26 mouse cellular contexts compared by ENCODE assay signal in the genomic region with DNA sequence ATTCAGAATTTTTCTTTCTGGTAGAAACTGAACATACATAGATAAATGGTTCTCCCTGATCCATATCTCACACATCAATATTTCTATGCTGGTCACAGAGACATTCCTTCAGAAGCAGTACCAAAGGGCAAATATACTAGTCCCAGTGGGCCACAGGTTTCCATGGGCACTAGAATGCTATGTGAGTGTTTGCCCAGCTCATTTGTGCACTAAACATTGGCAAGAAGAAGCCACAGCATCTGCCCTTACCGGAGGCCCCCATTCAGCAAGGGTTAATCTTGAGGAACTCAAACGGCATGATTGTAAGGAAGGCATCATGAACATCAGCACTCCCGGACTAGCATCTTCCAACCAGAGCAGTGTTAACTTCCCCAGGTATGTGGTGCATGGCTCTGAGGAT. TPM values are rescaled to one million over a fixed set of nuclear protein-coding genes. Genes with fewer than 3 reads are reported as not detected.
DNase-seq lines count a peak whose midpoint lies in the region; ATAC-seq and TF ChIP-seq lines count a peak whose summit lies in the region.
"Had no signal": no experiment of that assay in that cellular context is flagged by ENCODE, and none has a peak within 500 bp of the region (broad histone marks: within the 10 kb centered on the region; RNA-seq: fewer than 3 reads in every experiment).

No protein-coding gene starts in this region.

- no peaks in the 10 kb centered on the region for H3K9me3 ChIP-seq in forebrain, embryonic 14.5 days (replicated peaks; ENCODE audit: control insufficient read depth, low read length)
- H3K9me3 ChIP-seq in forebrain, embryonic 16.5 days (ENCODE audit: control insufficient read depth, low read length): no peaks in the 10 kb centered on the region
- H3K9me3 ChIP-seq in midbrain, postnatal 0 days (ENCODE audit: low read length): no peaks in the 10 kb centered on the region
- H3K9me3 ChIP-seq: embryonic facial prominence, embryonic 13.5 days; limb, embryonic 15.5 days; lung, embryonic 15.5 days had no signal

- H3K9ac ChIP-seq in forebrain, embryonic 14.5 days (ENCODE audit: low read length): no peak overlapping the region
- H3K9ac ChIP-seq in forebrain, embryonic 16.5 days (replicated peaks; ENCODE audit: low read depth, low read length): no peak overlapping the region
- no peak overlapping the region for H3K9ac ChIP-seq in midbrain, postnatal 0 days (replicated peaks; ENCODE audit: low read length, poor library complexity, severe bottlenecking)
- H3K9ac ChIP-seq: embryonic facial prominence, embryonic 13.5 days; limb, embryonic 15.5 days; liver, embryonic 14.5 days; lung, embryonic 15.5 days had no signal

- DNase-seq in layer of hippocampus, adult 2 months (ENCODE audit: low spot score in 2 of 2): no peak
- no peak for DNase-seq in layer of hippocampus, postnatal 25 days (ENCODE audit: extremely low spot score in 1 of 2, low spot score in 1 of 2)
- DNase-seq in forebrain, embryonic 14.5 days (ENCODE audit: low spot score): peak; percentile 17
- peak; percentile 24 for DNase-seq in midbrain, postnatal 0 days (ENCODE audit: low spot score)
- DNase-seq in lung, adult 2 months: no peak
- DNase-seq in layer of hippocampus, adult 9-11 months: no peak
- DNase-seq in adipocyte (ENCODE audit: low spot score): no peak
- DNase-seq: adrenal gland, postnatal 14 days; cerebellum, adult 8-10 months; cerebellum, postnatal 36 days; embryo, embryonic 11 days; gastrocnemius, postnatal 36 days; kidney, adult 18-20 months; left cerebral cortex, postnatal 4 days; lung, postnatal 4 days; retina, postnatal 1 day; right cerebral cortex, postnatal 4 days; thymus, postnatal 14 days had no signal

- peak; percentile 40; the same call in 1 of the 2 replicates for ATAC-seq in forebrain, embryonic 14.5 days
- ATAC-seq in forebrain, embryonic 16.5 days: peak; percentile 58; the same call in 1 of the 2 replicates
- no peak for ATAC-seq in midbrain, postnatal 0 days (ENCODE audit: low FRiP score)
- ATAC-seq: inflammation-experienced regulatory T-cells, adult 6 months had no signal

- H3K4me1 ChIP-seq in forebrain, embryonic 14.5 days (ENCODE audit: control insufficient read depth, insufficient read depth, low read length): peaks cover 9% of the 10 kb centered on the region
- peaks cover 11% of the 10 kb centered on the region for H3K4me1 ChIP-seq in forebrain, embryonic 16.5 days (replicated peaks; ENCODE audit: control insufficient read depth, insufficient read depth, low read length)
- H3K4me1 ChIP-seq in midbrain, postnatal 0 days (ENCODE audit: insufficient read depth, low read length): no peaks in the 10 kb centered on the region
- H3K4me1 ChIP-seq in lung, adult 2 months (ENCODE audit: control insufficient read depth, insufficient read depth, low read length): no peaks in the 10 kb centered on the region
- H3K4me1 ChIP-seq: embryonic facial prominence, embryonic 13.5 days; limb, embryonic 15.5 days; lung, embryonic 15.5 days had no signal

- TF ChIP-seq CTCF in layer of hippocampus, adult 2 months (conservative IDR thresholded peaks at IDR 0.05): no peak
- TF ChIP-seq CTCF in midbrain, postnatal 0 days (IDR thresholded peaks at IDR 0.05): no peak
- no peak for TF ChIP-seq CTCF in lung, adult 2 months (IDR thresholded peaks at IDR 0.05; ENCODE audit: insufficient read depth, low read length)

- peak overlapping the region; percentile 49 for H3K27ac ChIP-seq in layer of hippocampus, adult 2 months
- no peak overlapping the region for H3K27ac ChIP-seq in forebrain, embryonic 14.5 days (ENCODE audit: low read depth, low read length)
- no peak overlapping the region for H3K27ac ChIP-seq in forebrain, embryonic 16.5 days (ENCODE audit: low read length)
- H3K27ac ChIP-seq in midbrain, postnatal 0 days (ENCODE audit: low read depth, low read length): no peak overlapping the region
- H3K27ac ChIP-seq: embryonic facial prominence, embryonic 13.5 days; limb, embryonic 15.5 days; liver, embryonic 14.5 days; lung, embryonic 15.5 days had no signal

- H3K4me2 ChIP-seq in forebrain, embryonic 14.5 days (ENCODE audit: low read length): no peak overlapping the region
- H3K4me2 ChIP-seq in forebrain, embryonic 16.5 days (ENCODE audit: low read length): no peak overlapping the region
- H3K4me2 ChIP-seq in midbrain, postnatal 0 days (ENCODE audit: low read depth, low read length, poor library complexity, severe bottlenecking): no peak overlapping the region
- H3K4me2 ChIP-seq: embryonic facial prominence, embryonic 13.5 days; limb, embryonic 15.5 days; lung, embryonic 15.5 days had no signal

- no peak overlapping the region for H3K4me3 ChIP-seq in layer of hippocampus, adult 2 months
- H3K4me3 ChIP-seq in forebrain, embryonic 14.5 days (ENCODE audit: low read depth, low read length): no peak overlapping the region
- no peak overlapping the region for H3K4me3 ChIP-seq in forebrain, embryonic 16.5 days (replicated peaks; ENCODE audit: low read length)
- no peak overlapping the region for H3K4me3 ChIP-seq in midbrain, postnatal 0 days (ENCODE audit: low read depth, low read length)
- H3K4me3 ChIP-seq in lung, adult 2 months (replicated peaks; ENCODE audit: extremely low read depth, low read depth, low read length): no peak overlapping the region
- H3K4me3 ChIP-seq: embryonic facial prominence, embryonic 13.5 days; limb, embryonic 15.5 days; lung, embryonic 15.5 days had no signal

- H3K36me3 ChIP-seq in forebrain, embryonic 14.5 days (ENCODE audit: control insufficient read depth, insufficient read depth, low read length): no peaks in the 10 kb centered on the region
- H3K36me3 ChIP-seq in forebrain, embryonic 16.5 days (ENCODE audit: control insufficient read depth, insufficient read depth): no peaks in the 10 kb centered on the region; the same call in 1 of the 2 replicates
- no peaks in the 10 kb centered on the region for H3K36me3 ChIP-seq in midbrain, postnatal 0 days (ENCODE audit: insufficient read depth, low read length)
- H3K36me3 ChIP-seq: embryonic facial prominence, embryonic 13.5 days; limb, embryonic 15.5 days; lung, embryonic 15.5 days had no signal

- WGBS in forebrain, embryonic 14.5 days: 36% methylated on average over 3 of the region's 3 CpGs
- WGBS in forebrain, embryonic 16.5 days: 30% methylated on average over 3 of the region's 3 CpGs
- 57% methylated on average over 3 of the region's 3 CpGs for WGBS in midbrain, postnatal 0 days
- WGBS in lung, adult 2 months: 72% methylated on average over 3 of the region's 3 CpGs

- H3K27me3 ChIP-seq in forebrain, embryonic 14.5 days (replicated peaks; ENCODE audit: control insufficient read depth, insufficient read depth, low read length): no peaks in the 10 kb centered on the region
- no peaks in the 10 kb centered on the region for H3K27me3 ChIP-seq in forebrain, embryonic 16.5 days (replicated peaks; ENCODE audit: control insufficient read depth, insufficient read depth, low read length)
- no peaks in the 10 kb centered on the region for H3K27me3 ChIP-seq in midbrain, postnatal 0 days (ENCODE audit: insufficient read depth, low read length)
- H3K27me3 ChIP-seq: embryonic facial prominence, embryonic 13.5 days; limb, embryonic 15.5 days; lung, embryonic 15.5 days had no signal

- no peak for TF ChIP-seq POLR2A in lung, adult 2 months (IDR thresholded peaks at IDR 0.05; ENCODE audit: borderline replicate concordance, extremely low read depth, low read depth, low read length)

RNA-seq across cellular contexts. Expression of a gene that starts 35.9 kb away (rescaled TPM):
- 10 to 100 TPM; 62.8 to 76.8 TPM for total RNA-seq in layer of hippocampus, adult 2 months (2021)
- total RNA-seq in layer of hippocampus, postnatal 25 days (2021): 10 to 100 TPM; 60.4 to 65.6 TPM
- 5.0 and 6.4 TPM in 2 replicates for polyA plus RNA-seq in forebrain, embryonic 14.5 days (2014; fragmentation: Nextera tagmentation; extraction: Ambion mirVana)
- polyA plus RNA-seq in forebrain, embryonic 16.5 days (2015; fragmentation: Nextera tagmentation; extraction: Ambion mirVana): 5.2 and 6.9 TPM in 2 replicates
- 19.9 and 25.3 TPM in 2 replicates for total RNA-seq in midbrain, postnatal 0 days (2014; rRNA removed)
- 6.0 and 8.2 TPM in 2 replicates for polyA plus RNA-seq in midbrain, postnatal 0 days (2015; fragmentation: Nextera tagmentation; extraction: Ambion mirVana)
- polyA plus RNA-seq in lung, adult 2 months (2012; rRNA removed): 0.08 and 0.17 TPM in 2 replicates
- total RNA-seq: MEL had no signal
- polyA plus RNA-seq: C2C12; inflammation-experienced regulatory T-cells, adult 6 months had no signal

Comparison
In these comparisons a context has a peak if more than half of its experiments do, and no peak if none do; other contexts are left out.
1. DNase-seq: peak in forebrain, embryonic 14.5 days (single experiment) and midbrain, postnatal 0 days (single experiment); none in layer of hippocampus, adult 2 months (0 of 2), layer of hippocampus, postnatal 25 days (0 of 2), lung, adult 2 months (single experiment), layer of hippocampus, adult 9-11 months (single experiment) and adipocyte (single experiment).